Mouse (Mus musculus) inflammation-experienced regulatory T-cells, adult 6 months (primary cell): ENCODE results near the gene Cwh43. TPM values are rescaled to one million over a fixed set of nuclear protein-coding genes. Genes with fewer than 3 reads are reported as not detected.
A peak's percentile ranks its signal among the peaks of the same experiment; 100 is the strongest.

Experiments used
- ATAC-seq: one replicate; pipeline ENCODE4 v1.8.0; 2017
- polyA plus RNA-seq, 3 experiments: library from polyadenylated mRNA; unstranded; fragments of 100-300 nt; shearing (Covaris generic); gene quantifications; one replicate each; pipeline ENCODE4 v1.2.1; 2017

Gene Cwh43
- polyA plus RNA-seq, result not detected

DNA sequence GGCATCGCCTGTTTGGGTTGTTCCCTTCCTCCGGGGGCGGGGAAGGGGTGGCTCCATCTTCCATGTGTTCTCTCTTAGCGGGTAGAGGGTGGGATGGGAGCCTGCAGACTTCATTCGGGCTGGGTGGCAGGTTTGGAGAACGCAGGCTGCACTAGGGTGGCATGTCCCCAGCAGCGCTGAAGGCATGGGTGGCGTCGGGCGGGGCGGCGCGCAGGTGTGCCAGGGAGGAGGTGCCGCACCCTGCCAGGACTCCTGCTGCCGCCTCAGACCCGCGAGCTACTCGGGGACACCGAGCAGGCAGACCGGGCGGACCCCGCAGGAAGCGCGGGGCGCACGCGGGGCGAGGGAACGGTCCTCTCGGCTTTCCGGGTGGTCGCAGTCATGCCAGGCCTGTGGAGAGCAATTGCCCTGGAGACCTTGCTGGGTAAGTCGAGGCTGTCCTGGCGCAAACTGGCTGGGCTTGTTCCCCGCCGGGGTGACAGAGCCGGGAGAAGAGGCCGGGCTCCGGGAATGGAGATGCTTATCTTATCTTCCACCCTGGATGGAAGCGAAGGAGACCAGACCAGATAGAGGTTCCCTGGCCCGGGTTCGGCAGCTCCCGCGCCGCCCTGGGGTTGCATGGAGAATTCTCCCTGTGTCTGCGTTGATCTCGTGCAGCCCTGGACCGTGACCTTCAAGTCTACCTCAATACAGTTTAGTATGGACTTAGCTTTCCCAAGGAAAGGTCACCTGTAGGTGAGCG is at the start of gene Cwh43:
Gene Cwh43 (plus strand): TSS at position 95 of the 742 bp plus-strand sequence.
- ATAC-seq, result no peak

DNA sequence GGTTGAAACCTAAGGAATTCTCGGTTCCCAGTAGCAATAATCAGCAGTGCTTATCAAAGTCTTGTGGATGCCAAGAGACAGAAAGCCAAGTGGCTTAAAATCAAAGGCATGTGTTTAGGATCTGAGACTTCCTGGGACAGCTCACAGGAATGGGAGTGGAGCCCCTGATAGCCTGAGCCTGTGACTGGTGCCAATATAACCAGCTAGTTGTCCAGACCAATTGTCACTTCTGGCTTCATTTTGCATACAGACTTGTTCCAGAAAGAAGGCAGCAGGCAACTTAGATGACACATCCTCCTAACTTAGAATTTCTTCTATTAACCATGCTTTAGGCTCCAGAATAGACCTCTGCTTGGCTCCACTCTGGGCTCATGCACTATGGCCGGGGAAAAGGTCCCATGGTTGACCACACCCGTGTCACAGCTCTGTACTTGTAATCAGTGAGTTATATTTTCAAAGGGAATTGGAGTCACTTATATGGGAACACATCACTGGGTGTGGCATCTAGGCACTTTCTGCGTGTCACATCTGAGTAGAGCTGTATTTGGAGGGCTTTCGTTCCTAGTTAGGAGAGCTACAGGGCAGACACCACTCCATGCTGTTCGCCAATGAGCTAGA is 46.6 kb upstream of the Cwh43 start:
- no peak for ATAC-seq

- no peak for ATAC-seq
These were observed 46.1 kb upstream of the Cwh43 start for GRCm38 (mm10) chr5:73359752-73360141.

GRCm38 (mm10) chr5:73360240-73360639 is 45.6 kb upstream of the Cwh43 start:
- ATAC-seq, result no peak

- ATAC-seq, result no peak
These were observed 43.5 kb upstream of the Cwh43 start for GRCm38 (mm10) chr5:73362338-73362737.

- no peak for ATAC-seq
These were observed 43.1 kb upstream of the Cwh43 start for GRCm38 (mm10) chr5:73362791-73363190.

DNA sequence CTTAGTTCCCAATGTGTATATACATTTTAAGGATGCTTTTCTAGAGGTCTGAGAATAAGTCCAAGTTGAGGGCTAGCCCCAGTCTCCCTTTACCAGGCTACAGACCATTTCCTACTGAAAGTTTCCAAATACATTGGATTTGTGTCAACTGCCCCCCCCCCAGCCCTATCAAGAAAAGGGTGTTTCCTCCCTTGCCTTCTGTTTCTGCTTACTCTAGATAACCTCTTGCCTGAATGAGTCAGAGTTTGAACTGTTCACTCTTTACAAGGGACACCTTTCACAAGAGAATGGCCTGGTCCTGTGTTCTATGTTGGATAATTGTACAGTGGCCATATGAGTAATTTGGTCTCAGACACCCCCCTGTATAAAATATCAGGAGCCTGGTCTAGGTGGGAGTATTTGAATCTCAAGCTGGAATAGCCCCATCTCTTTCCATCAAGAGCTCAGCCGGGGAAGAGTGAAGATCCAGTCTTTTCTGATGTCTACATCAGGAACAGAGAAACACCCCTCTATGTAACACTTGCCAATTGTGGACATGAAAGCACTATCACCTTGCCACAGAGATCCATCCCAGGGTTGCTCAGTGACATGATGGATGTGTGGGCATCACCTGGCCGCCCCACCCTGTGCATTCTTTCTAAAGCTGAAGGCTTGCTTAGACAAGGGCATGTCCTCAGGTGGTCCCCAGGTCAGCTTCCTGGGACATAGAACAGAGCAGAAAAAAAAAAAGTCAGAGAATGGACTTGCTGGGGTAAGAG is 41.6 kb upstream of the Cwh43 start:
- ATAC-seq, result no peak

GRCm38 (mm10) chr5:73367906-73368305 is 38.0 kb upstream of the Cwh43 start:
- ATAC-seq, result no peak

DNA sequence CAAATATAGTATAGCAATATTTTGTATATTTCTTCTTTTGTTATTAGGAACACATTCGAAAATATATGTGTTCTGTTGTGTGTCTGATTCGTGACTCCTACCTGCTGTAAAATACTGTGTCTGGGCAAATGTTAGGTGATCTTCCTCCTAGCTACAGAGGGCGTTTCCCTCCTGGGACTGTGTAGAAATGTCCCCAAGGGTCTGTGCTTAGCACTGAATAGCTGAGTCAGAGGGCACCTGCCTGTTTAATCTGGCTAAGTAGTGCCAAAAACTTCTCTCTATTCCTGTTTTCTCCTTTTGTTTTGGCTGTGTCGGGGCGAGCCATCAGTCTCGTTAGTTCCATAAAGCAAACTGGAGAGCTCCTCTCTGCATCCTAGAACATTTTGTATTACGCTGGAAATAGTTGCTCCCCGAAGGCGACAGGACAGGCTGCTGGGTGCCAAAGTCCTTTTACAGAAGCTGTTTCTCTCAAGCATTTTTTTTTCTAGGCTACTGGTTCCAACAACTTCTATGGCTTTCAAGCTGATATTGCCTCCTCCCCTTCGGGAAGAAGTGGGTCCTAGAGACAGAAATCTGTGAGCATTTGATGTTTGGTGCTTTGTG is 36.9 kb upstream of the Cwh43 start:
- ATAC-seq, result no peak

GRCm38 (mm10) chr5:73369731-73370130 is 36.1 kb upstream of the Cwh43 start:
- ATAC-seq, result no peak

GRCm38 (mm10) chr5:73372601-73373000 is 33.3 kb upstream of the Cwh43 start:
- ATAC-seq, result no peak

DNA sequence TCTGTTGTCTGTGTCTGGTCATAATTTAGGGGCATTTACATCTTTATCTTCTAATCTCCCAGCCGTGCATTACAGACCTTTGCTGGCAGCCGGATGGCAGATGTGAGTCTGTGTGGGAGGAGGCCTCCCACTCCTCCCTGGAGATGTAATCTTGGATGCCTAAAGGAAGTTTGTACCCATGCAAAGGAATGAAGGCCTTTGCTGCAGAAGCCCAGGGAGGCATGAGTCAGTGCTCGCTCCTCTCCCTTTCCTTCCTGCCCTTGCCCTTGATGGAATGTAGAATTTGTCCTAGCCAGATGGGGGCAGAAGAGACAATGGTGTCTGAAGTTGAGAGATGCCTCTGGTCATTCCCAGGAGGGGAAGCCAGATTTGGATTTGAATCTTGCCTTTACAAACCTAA is 32.7 kb upstream of the Cwh43 start:
- ATAC-seq, result no peak

DNA sequence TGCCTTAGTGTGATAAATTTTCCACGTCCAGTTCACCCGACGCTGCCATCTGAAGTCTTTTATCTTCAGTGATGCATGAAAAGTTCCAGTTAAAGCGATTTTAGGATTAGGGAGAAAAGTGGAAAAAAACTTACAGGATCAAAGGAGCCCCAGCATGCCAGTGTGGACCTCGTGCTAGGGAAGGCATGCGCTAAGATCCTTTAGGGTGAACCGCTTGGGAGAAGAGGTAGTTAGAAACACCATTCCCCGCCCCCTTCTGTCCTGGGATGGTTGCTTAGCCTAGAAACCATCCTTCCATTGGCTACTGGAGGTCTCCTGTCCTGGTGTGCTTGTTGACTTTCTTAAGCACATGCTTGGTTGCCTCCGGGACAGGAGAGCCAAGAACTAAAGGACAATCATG is 29.8 kb upstream of the Cwh43 start:
- no peak for ATAC-seq

- ATAC-seq, result no peak
These were observed 29.4 kb upstream of the Cwh43 start for GRCm38 (mm10) chr5:73376491-73376890.

DNA sequence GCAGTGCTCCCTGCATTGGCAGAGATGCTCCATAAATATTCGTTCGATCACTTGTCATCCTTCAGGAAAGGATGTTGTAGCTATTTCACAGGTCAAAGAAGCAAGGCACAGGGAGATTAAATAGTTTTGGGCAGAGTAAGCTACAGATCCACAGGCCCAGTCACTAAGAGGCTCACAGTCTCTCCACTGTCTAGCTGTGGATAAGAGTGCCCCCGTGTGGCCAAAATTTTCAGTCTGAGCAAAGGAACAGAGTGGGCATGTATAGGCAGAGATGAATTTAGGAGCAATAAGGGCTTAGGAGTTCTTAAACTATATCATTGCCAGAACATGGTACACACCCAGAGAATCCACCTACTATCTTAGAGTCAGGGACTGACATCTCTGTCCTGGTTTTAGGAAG is 26.0 kb upstream of the Cwh43 start:
- ATAC-seq, result peak; percentile 65

DNA sequence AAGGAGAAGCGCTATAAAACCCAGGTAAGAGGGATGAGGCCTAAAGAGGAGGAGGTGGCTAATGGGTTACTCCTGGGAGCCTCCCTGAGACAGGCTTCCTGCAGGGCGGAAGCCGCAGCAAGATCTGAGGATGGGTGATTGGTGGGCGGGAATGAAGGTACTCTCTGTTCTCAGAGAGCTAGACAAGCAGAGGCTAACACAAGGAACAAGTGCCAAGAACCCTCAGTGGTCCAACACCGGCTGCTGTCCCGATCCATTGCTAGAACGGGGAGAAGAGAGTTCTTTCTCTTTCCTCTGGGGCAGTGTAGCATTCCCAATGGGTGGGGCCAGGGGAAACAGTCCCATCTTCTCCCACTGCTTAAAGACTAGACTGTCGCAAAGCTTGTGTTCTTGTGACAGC is 25.0 kb upstream of the Cwh43 start:
- no peak for ATAC-seq

DNA sequence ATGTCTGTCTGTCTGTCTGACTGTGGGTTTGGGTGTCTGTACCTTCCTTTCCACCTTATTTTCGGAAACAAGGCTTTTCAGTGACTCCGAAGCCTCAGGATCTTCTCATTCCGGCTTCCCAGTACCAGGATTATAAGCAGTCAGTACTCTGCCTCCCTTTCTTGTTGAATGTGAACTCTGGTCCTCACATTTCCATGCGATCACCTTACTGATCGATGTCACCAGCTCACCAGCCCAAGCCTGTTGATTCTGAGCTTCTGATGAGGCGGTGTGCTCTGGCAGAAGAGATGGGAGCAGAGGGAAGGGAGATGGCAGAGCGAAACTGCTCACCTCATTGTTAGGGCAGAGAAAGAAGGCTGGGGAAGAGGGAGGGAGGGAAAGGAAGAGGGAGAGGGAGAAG is 24.4 kb upstream of the Cwh43 start:
- ATAC-seq, result no peak

DNA sequence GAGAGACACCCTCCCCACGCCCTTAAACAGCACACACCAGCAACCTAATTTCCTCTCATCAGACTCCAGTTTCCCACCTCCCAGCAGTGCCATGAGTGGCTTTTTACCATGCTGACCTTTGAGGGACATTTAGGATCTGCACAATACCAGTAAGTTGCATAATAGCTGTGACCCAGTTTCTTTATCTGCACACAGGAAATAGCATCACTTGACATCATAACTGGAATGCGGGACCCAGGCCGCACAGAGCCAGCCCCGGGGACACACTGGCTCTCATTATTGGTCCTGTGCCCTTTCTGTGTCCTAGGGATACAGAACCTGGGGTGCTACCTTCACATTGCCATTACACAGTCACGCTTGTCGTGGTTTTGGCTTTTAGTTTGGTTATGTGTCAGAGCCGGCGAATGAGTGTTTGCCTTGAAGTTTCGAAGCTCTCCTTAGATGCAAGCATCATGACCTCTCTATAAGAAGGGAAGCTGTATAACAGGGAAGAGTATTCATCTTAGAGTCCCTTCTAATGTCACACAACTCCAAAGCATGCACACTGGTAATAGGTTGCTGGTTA is 23.8 kb upstream of the Cwh43 start:
- peak; percentile 47 for ATAC-seq

- peak; percentile 77 for ATAC-seq
These were observed 22.9 kb upstream of the Cwh43 start for GRCm38 (mm10) chr5:73382737-73383646.

- ATAC-seq, result no peak
These were observed 22.3 kb upstream of the Cwh43 start for GRCm38 (mm10) chr5:73383647-73383970.

GRCm38 (mm10) chr5:73393041-73393440 is 12.8 kb upstream of the Cwh43 start:
- no peak for ATAC-seq
